Mouse (Mus musculus): ENCODE results near the gene Shh. TPM values are rescaled to one million over a fixed set of nuclear protein-coding genes. Genes with fewer than 3 reads are reported as not detected.

Shh gene
- polyA plus RNA-seq, 1 experiment from 2014 or later = 0.57 TPM

DNA sequence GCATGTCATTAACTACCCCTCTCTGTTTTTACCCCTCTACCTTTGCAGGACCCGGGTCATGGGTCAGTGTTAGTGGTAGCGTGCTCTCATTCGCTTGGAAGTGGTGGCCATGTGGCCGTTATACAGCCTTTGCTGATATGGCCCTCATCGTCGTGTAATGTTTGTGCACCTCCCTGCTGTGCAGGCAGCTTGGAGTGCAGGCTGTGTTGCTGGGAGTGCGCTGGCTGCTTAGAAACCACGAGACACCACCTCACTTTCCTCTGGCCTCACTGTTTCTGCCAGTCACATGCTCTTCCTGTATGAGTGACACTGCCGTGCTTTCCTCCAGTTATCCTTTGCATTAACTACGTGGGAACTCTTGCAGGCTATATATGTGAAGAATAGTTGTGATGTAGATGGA is 48.3 kb downstream of the Shh start:
- H3K9me3 ChIP-seq = no peaks in the 10 kb centered on the region
- 0 out of 2 replicates have a peak, but pooled peaks cover 4% of the 10 kb centered on the region for H3K4me1 ChIP-seq
- WGBS = 86% methylated on average over 10 of the region's 10 CpGs
- H3K27me3 ChIP-seq (replicated peaks) = no peaks in the 10 kb centered on the region
- no peak overlapping the region for H3K27ac ChIP-seq (replicated peaks)
- no peak overlapping the region for H3K9ac ChIP-seq
- peaks cover 71% of the 10 kb centered on the region for H3K36me3 ChIP-seq
- no peak for ATAC-seq (ENCODE audit: extremely low read depth, insufficient number of reproducible peaks, low FRiP score, low TSS enrichment)
- no peak overlapping the region for H3K4me3 ChIP-seq
- no peak overlapping the region for H3K4me2 ChIP-seq

DNA sequence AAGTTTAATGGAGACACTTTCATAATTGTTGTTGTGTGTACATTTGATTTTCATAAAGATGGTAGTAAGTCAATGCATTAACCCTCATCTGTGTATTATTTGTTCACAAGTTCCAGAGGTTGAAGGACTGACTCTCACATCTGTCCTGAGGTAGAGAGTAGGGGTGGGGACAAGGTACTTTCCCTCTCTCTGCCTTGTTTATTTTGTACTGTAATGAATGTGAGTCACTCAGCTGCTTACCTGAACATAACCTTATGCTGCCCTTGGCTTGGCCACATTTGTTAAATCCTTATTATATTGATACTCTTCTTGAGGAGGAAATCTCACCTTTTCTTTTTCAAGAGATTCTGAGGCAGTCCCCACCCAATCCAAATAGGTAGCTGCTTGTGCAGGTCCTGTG is 51.0 kb downstream of the Shh start:
- Histone ChIP-seq H3K27me3 (replicated peaks) (no peaks in the 10 kb centered on the region), H3K36me3 (peaks cover 96% of the 10 kb centered on the region)

DNA sequence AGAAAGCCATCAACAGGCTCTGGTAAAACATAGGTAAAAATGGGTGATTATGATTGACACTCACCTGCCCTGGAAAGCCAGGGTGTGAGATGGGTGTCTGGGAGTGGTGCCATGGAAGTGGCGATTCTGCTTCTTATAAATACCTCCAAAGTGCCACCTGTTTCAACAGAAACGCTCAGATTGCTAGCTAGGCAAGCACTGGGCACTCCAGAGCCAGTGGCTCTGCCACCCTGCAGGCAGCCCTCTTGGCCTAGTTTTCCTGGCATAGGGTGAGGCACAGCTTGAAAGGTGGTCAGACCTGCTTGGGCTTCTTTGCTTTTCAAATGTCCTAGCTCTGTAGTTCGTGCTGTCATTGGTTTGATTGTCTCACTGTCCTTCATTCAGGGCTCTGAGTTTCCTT is 53.0 kb downstream of the Shh start:
- no peak overlapping the region for H3K4me3 ChIP-seq
- no peaks in the 10 kb centered on the region for H3K4me1 ChIP-seq
- no peaks in the 10 kb centered on the region for H3K27me3 ChIP-seq (replicated peaks)
- H3K9me3 ChIP-seq = no peaks in the 10 kb centered on the region
- 92% methylated on average over 3 of the region's 3 CpGs for WGBS
- H3K27ac ChIP-seq (replicated peaks) = no peak overlapping the region
- peaks cover 96% of the 10 kb centered on the region for H3K36me3 ChIP-seq
- ATAC-seq (ENCODE audit: extremely low read depth, insufficient number of reproducible peaks, low FRiP score, low TSS enrichment) = no peak
- H3K9ac ChIP-seq = no peak overlapping the region
- H3K4me2 ChIP-seq = no peak overlapping the region

More for the DNA sequence above, 51.0 kb downstream of the Shh start:
- Histone ChIP-seq H3K4me2 (no peak overlapping the region), H3K27ac (replicated peaks) (no peak overlapping the region), H3K4me1 (0 out of 2 replicates have a peak, but pooled peaks cover 4% of the 10 kb centered on the region), H3K9me3 (no peaks in the 10 kb centered on the region), H3K9ac (no peak overlapping the region), H3K4me3 (no peak overlapping the region)
- no peak for ATAC-seq (ENCODE audit: extremely low read depth, insufficient number of reproducible peaks, low FRiP score, low TSS enrichment)

- no peaks in the 10 kb centered on the region for H3K27me3 ChIP-seq (replicated peaks)
- H3K4me2 ChIP-seq = no peak overlapping the region
- H3K36me3 ChIP-seq = peaks cover 96% of the 10 kb centered on the region
- 85% methylated on average over 5 of the region's 5 CpGs for WGBS
- no peak overlapping the region for H3K9ac ChIP-seq
- H3K4me3 ChIP-seq = no peak overlapping the region
- no peak overlapping the region for H3K27ac ChIP-seq (replicated peaks)
- no peaks in the 10 kb centered on the region for H3K4me1 ChIP-seq
- H3K9me3 ChIP-seq = no peaks in the 10 kb centered on the region
- ATAC-seq (ENCODE audit: extremely low read depth, insufficient number of reproducible peaks, low FRiP score, low TSS enrichment) = no peak
Measured at GRCm38 (mm10) chr5:28413533-28413932, 53.5 kb downstream of the Shh start.

GRCm38 (mm10) chr5:28412006-28412685 is 54.9 kb downstream of the Shh start:
- no peak for ATAC-seq (ENCODE audit: extremely low read depth, insufficient number of reproducible peaks, low FRiP score, low TSS enrichment)
- Histone ChIP-seq H3K4me2 (no peak overlapping the region), H3K27ac (replicated peaks) (no peak overlapping the region), H3K9ac (no peak overlapping the region), H3K4me3 (no peak overlapping the region), H3K36me3 (peaks cover 90% of the 10 kb centered on the region), H3K4me1 (no peaks in the 10 kb centered on the region), H3K9me3 (no peaks in the 10 kb centered on the region), H3K27me3 (replicated peaks) (no peaks in the 10 kb centered on the region)
- WGBS = 87% methylated on average over 2 of the region's 2 CpGs

Other genes with a start within 250 kb of the Shh start
- gene Cnpy1, start 221.4 kb downstream of the Shh start, polyA plus RNA-seq (2015; fragmentation: Nextera tagmentation; extraction: Ambion mirVana) = 0.08 TPM in 1 of 2 replicates, not detected in the other
- gene Rbm33, start 150.1 kb downstream of the Shh start, polyA plus RNA-seq (2015; fragmentation: Nextera tagmentation; extraction: Ambion mirVana) = 8.8 and 8.9 TPM in 2 replicates

Data from heart, embryonic 13.5 days (tissue).